Mouse (Mus musculus): ENCODE data around the gene Cbx8.

Cbx8 gene

DNA sequence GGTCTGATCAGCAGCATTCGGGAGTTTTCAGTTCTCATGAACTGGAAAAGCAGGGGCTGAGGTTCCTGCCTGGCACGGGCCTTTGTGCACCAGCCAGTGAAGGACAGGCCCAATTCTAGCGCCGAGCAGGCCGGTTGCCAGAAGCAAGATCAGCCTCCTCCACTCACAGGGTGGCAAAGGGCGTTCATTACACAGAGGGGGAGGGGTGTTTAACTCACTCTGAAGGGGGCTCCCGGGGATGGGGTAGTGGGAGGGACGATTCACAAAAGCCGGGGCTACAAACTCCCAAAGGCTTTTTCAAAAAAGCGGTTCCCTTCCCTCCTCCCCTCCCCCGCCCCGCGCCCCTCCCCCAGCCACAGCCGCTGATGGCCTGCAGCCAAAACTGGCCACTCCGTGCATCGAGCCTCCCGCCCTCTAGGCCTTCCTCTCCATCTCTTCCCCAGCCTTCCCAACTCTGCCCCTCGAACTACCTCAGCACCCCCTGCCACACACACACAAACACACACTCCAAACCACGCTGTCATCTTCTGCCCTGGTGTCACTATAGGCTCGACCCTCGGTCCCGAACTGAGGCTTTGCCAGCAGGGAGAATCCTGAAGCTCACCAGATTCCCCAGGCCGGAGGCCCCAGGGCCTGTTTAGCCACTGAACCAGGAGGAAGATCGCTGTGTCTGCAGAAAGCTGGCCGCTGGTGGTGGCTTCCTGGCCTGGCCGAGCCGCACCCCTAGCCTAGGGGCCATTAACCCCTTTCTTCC, 38.1 kb upstream of the Cbx8 start:
- peak; percentile 75 to 78 for DNase-seq

DNA sequence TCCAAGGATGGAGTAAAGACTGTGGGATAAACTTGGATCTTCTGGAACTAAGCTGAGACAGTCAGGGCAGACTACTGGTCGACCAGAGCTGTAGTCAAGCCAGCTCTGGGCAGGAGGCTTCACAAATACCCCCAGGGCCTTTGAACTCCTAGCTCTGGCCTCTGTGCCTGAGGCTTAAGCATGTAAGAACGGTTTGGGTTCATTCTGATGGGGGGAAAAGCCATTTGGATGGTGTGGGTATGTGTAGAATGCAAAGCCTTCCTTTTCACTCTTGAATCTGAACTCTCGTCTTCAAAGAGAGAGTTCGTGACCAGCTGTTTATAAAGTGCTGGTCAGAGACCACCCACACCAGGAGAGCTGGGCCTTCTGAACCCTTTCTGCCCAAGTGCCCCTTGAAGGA, 37.0 kb upstream of the Cbx8 start:
- DNase-seq = no peak

GRCm38 (mm10) chr11:119075805-119076204, 35.0 kb upstream of the Cbx8 start:
- DNase-seq = no peak

DNA sequence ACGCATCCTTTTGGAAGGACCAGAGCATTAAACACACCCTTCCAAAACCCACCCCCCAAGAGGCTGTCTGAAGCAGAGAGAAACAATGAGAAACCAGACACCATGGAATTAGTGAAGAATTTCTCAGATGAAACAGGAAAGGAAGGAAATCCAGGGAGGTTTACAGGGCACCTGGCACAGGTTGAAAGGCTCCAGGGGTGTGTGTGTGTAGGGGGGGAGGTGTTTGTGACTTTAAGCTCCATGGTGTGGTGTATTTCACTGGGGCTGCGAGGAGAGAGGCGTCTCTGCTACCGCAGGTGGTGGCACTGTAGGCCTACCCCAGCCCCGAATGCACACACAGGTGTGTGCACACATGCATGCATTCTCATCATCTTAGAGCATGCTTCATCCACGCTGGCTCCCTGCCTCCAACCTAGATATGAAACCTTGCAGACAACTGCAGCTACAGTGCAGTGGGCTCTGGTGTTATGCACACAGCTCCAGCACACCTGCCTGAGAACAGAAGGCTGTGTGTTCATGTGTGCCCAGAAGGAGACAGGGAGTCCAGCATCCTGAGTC, 33.2 kb upstream of the Cbx8 start:
- no peak for DNase-seq

DNA sequence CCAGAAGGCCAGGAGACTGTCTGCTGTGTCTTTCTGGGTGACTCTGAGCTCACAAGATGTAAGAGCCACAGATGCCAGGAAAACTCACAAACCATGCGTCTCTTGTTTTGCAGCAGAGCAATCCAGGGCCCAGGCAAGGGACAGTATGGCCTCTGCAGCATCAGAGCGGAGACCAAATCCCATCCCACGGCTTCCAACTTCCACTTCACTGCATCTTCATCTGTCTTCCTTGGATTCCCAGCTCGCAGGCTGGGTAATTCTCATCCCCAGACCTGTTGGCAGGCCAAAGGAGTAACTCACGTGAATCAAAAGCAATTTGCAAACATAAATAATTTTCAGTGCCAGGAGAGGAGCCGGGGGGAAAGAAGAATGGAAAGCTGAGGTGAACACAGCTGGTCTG, 32.2 kb upstream of the Cbx8 start:
- no peak for DNase-seq

GRCm38 (mm10) chr11:119072239-119072638, 31.5 kb upstream of the Cbx8 start:
- DNase-seq = no peak

DNA sequence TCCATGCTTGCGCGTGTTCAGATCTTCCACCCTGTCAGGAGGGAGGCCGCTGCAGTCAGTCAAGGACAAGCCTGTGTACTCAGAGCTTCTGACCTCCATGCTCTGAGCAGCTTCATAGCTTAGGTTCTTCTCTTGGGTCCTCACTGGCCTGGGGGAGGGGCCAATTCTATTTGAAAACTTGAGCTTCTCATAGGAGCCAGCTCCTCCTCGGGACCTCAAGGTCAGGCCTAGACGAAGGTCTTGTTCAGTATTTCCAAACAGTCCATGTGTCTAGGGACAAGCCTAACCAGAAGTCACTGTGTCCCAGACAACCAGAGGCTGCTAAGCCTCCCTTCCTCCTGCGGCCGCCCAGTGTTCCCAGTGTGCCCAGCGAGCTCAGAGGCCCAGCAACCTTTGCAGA, 26.1 kb upstream of the Cbx8 start:
- DNase-seq = no peak

- no peak for DNase-seq
Observed at GRCm38 (mm10) chr11:119059256-119059655, 18.5 kb upstream of the Cbx8 start.

- DNase-seq = no peak
Observed at GRCm38 (mm10) chr11:119058041-119058995, 17.5 kb upstream of the Cbx8 start.

- no peak for DNase-seq
Observed at GRCm38 (mm10) chr11:119057291-119057690, 16.5 kb upstream of the Cbx8 start.

GRCm38 (mm10) chr11:119056301-119057211, 15.8 kb upstream of the Cbx8 start:
- no peak for DNase-seq

GRCm38 (mm10) chr11:119055571-119056131, 14.9 kb upstream of the Cbx8 start:
- no peak for DNase-seq

DNA sequence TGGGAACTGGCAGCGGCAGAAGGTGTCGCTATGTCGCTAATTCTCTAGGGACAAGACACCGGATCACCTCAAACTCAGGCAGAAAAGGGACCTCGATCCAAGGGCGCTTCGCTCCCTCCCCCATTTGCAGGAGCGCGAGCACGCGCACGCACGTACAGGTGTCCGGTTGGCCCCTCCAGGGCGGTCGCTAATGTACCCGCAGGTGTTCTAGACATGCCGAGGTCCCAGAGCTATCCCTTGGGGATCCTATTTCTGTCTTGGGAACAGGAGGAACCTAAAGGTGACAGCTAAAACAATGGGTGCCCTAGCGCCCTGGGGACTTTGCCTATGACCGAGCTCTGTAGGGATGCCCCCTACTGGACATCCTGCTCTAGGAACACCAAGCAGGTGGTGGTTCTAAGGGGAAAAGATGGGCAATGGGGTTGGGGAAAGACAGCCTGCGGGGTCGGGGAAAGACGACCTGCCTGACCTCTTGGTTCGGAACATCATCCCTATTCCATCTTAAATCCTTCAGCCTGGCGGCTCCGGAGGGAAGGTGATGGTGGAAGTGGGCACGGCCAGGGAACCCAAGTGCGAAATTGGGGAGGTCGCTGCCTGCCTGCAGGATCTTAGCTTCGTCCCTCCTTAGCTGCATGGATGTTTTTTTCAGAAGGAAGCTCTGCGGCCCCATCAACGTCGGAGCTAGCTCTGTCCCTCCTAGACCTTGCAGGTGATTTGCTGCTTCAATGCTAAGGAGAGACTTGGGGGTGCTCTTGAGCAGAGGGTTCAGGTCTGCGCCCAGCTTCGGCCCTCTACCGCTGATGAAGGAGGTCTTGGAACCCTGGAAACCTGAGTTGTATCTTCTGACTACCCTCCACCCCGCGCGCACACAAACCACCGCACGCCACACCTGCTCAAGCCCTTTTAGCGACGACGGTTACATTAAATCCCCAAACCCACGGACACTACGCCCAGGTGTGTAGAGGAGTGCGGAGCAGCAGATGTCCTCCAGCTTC, 13.9 kb upstream of the Cbx8 start:
- peak in 1 of 2 experiments; percentile 46 for DNase-seq

GRCm38 (mm10) chr11:119053738-119054350, 13.1 kb upstream of the Cbx8 start:
- no peak for DNase-seq

- peak in 1 of 2 experiments; percentile 67 for DNase-seq
Observed at GRCm38 (mm10) chr11:119053257-119053670, 12.5 kb upstream of the Cbx8 start.

- DNase-seq = no peak
Observed at GRCm38 (mm10) chr11:119052661-119053256, 12.0 kb upstream of the Cbx8 start.

- peak in 1 of 2 experiments; percentile 55 for DNase-seq
Observed at GRCm38 (mm10) chr11:119051927-119052660, 11.3 kb upstream of the Cbx8 start.

DNA sequence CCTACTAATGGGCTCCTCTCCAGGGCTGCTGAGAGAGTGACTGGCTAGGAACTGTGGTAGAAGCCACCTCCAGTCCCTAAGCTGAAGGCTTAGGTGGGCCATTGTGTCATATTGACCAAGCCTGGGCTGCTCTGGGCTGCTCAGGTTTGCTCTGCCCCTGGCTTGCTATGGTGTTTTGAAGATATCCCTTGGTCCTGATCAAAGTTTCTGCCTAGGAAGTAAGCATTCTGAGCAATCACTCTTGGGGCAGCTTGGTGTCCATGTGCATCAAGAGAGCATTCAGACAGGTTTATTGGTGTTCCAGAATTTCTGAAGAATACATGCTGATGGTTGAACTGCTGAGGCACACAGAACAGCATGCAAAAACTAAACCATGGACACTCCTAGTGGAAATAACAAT, 10.7 kb upstream of the Cbx8 start:
- no peak for DNase-seq

- no peak for DNase-seq
Observed at GRCm38 (mm10) chr11:119050361-119050760, 9.6 kb upstream of the Cbx8 start.

Data from kidney, adult 8-10 months (tissue).